Mouse (Mus musculus) effector memory CD4-positive, alpha-beta T cell, adult 5 months (primary cell): ENCODE results near the gene Rbm46. TPM values are rescaled to one million over a fixed set of nuclear protein-coding genes. Genes with fewer than 3 reads are reported as not detected.

Experiments
- polyA plus RNA-seq: library from polyadenylated mRNA; unstranded; fragments of 100-300 nt; shearing (Covaris generic); gene quantifications from one replicate; pipeline ENCODE4 v1.2.1, GENCODE M21; 2017

Gene Rbm46
- polyA plus RNA-seq = not detected

GRCm38 (mm10) chr3:82876372-82876739 is at the start of gene Rbm46:
Gene Rbm46 (minus strand): TSS chr3:82876483.

DNA sequence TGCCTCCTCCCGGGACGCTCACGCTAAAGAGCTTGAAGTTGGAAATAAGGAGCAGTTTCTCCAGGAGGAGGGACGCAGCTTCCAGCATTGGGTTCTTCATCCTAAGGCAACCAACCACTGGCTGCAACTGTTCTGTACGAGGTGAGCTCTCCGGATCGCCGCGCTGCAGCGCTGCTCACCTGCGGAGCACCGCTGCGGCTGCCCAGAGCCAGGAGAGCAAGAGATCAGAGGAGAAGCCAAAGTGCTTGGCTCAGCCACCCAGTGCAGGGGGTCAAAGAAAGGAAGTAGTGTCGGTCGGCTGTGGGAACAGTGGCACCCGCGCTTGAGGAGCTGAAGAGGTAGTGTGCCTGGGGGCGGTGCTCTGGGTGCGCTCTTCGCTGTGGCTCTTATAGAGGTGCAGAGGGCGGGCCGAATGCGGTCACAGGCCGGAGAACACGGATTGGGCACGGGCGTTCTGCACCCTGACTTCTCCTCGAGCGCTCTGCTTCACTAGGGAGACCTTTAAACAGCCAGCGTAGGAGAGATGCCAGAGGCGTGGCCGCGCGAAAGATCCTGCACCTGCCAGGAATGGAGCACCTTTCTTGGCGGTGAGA is 27.4 kb upstream of the Rbm46 start, which contains the start of gene Lrat:
Gene Lrat (minus strand): TSS at position 361 of the 593 bp plus-strand sequence.

Other genes starting within 250 kb of the Rbm46 start
- not detected for gene Lrat, start 27.5 kb upstream of the Rbm46 start, polyA plus RNA-seq
- gene Fgg, start 131.2 kb upstream of the Rbm46 start, polyA plus RNA-seq = not detected
- not detected for gene Fga, start 149.6 kb upstream of the Rbm46 start, polyA plus RNA-seq
- not detected for gene Fgb, start 173.4 kb upstream of the Rbm46 start, polyA plus RNA-seq
- 70.8 TPM for gene Plrg1, start 179.0 kb upstream of the Rbm46 start, polyA plus RNA-seq